Mouse (Mus musculus) gastrocnemius, postnatal 36 days (tissue): ENCODE measurements around the gene Htatsf1. TPM values are rescaled to one million over a fixed set of nuclear protein-coding genes. Genes with fewer than 3 reads are reported as not detected.

ENCODE experiments used
- DNase-seq, 2 experiments: peaks; one replicate each; pipeline ENCODE4 v3.0.0; 2022
- intact Hi-C: fragments of 180-260 bp; cut with DNase I; formaldehyde crosslinking; loops from one replicate; pipeline ENCODE4 v1.15.1; 2025
- long read RNA-seq, 2 experiments: library from polyadenylated mRNA; stranded (forward); transcript quantifications; one replicate each; pipeline ENCODE4 v2.0.0; 2021
- total RNA-seq, 2 experiments: library from RNA; stranded (reverse); gene quantifications; 2 replicates each; pipeline ENCODE4 v1.2.3; 2021

The Htatsf1 gene
- total RNA-seq: 10 to 100 TPM; 69.2 to 77.3 TPM
- long read RNA-seq, experiment 1, transcript Htatsf1-201 (10 exons, 2,810 nt): major isoform, 30 of 55 reads
- long read RNA-seq, experiment 1, partial matches to known transcripts: 24 of 55 reads
- long read RNA-seq, experiment 1, other reads (novel, unspliced or antisense): 1 of 55 reads
- long read RNA-seq, experiment 2, transcript Htatsf1-202 (6 exons, 1,128 nt): minor isoform, 5 of 101 reads
- long read RNA-seq, experiment 2, transcript Htatsf1-201 (10 exons, 2,810 nt): major isoform, 31 of 101 reads
- long read RNA-seq, experiment 2, partial matches to known transcripts: 62 of 101 reads
- long read RNA-seq, experiment 2, other reads (novel, unspliced or antisense): 3 of 101 reads

DNA sequence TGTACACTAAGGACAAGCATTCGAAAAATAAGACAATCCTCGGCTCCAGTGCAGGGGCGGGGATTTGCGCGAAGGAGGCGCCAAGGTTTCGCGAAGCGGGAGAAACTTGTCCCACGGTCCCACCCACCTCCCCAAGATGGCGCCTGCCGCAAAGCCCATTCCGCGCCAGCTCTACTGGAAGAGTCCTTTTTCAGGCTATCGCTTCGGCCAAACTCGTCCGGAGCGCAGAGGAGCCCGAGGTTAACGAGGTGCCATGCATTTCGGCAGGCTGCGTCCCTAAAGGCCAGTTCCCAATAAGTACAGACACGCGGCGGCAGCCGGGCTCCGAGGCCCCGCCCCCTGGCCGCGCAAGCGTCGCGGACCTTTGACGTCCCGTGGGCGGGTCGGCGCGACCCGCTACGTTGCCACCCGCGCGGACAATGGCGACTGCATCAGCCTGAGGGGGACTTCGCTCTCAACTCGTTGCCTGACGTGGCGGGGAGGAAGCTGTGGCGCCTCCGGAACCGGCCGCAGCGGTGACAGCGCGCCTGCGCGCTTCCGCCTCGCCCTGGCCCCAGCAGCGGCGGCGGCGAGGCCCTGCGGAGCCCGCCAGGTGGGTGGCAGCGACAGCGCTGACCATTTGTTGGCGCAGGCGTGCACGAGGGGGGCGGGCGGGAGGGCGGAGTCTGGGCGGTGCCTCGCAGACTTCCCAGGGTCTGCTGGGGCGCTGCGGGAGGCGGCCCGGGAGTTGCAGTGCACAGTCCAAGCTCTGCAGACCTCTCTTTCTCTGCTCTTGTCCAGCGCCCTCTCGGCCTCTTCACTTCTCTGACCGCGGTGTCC, at the start of gene Htatsf1:
Gene Htatsf1 (plus strand): TSS at position 410 of the 819 bp plus-strand sequence.
- intact Hi-C loops: no loop called here

GRCm38 (mm10) chrX:57012891-57013290, 40.5 kb upstream of the Htatsf1 start:
- DNase-seq: no peak
- intact Hi-C loops: no loop called here

More for the DNA sequence above, at the start of gene Htatsf1:
- peak; percentile 65 to 82 for DNase-seq

DNA sequence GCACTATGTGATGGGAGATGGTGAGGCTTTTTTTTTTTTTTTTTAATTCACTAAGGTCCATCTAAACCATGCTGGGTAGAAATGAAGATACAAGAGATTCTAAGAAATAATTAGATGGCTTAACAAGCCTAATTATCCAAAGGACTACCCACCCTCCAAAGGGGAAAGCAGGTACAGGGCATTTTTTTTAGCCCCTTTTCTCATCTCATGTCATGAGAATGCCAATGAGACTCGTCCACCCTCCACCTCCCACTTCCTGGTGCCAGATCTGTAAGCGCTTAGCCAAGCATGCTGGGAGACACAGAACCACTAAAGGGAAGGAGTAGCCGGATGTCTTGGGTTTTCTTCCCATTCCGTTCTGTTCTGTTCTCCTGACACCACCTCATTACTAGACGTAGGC, 10.6 kb upstream of the Htatsf1 start, which contains the start of gene Brs3:
Gene Brs3 (plus strand): TSS at position 301 of the 400 bp plus-strand sequence.
- intact Hi-C loops: no loop called here
- no peak for DNase-seq

GRCm38 (mm10) chrX:57043869-57044268, 9.5 kb upstream of the Htatsf1 start:
- DNase-seq: no peak
- intact Hi-C loops: no loop called here

DNA sequence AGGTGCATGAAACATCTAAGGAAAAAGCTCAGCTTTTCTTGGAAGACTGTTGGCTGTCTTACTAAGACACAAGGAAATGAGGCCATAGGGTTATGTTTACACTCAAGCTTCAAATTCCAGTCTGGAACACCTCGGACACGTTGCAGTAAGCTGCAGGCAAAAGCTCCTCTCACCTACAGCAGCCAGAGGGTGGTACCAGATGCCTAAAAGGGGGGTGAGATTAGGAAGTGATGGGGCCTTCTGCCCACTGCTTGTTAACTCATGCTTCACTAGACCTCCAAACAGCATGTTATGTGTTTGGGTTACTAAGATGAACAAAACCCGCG, 572 bp upstream of the Htatsf1 start:
- intact Hi-C loops: no loop called here
- no peak for DNase-seq

DNA sequence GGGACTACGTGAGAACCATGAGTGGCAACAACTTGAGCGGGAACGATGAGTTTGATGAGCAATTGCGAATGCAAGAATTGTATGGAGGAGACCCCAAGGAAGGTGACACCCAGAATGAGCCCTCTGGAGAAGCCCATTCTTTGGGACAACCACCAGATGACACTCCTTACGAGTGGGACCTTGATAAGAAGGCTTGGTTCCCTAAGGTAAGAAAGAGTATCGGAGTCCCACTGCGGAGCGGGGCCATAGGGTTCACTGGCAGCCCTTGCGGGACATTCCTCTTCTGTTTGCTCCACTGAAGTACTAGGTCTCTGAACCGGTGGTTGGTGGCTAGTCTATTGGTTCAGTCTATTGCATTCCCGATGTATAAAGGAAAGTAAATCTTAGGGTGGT, 606 bp downstream of the Htatsf1 start:
- no peak for DNase-seq
- intact Hi-C loops: no loop called here

DNA sequence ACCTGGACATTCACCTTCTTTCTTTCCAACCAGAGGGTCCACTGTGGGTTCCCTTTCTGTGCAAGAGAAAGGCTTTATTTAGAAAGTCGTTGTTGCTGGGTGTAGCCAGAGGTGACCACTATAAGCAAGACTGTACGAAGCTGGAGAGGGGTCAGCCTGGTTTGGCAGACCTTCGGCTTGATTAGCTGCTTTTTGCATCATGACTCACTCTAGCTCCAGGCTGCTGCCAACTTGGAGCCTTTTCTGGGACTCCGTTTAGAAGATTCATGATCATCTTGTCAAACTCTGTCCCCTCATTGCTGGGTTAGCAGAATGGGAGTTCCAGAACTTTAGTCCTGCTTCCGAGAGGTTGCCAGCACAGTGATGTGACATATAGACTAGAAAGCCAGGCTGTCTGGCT, 28.1 kb downstream of the Htatsf1 start:
- DNase-seq: no peak
- intact Hi-C loops: no loop called here

DNA sequence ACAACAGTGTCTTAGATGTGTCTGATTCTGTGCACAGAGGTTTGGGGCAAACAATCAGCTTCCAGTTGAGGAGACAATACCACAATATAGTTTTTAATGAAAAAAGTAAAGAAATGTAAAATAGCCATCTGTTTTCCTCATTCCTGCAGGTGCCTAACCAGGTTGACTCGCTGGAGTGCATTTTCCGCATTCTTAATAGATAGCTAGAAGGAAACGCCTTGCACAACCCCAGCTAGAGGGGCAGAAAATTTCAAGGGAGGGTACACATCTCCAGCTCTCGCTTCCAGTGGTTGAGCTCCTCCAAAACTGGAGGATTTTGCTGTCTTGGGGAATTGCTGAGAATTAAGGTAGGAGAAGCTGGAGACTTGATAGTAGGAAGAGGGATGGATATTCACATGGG, 34.4 kb downstream of the Htatsf1 start, which contains the start of gene Vgll1:
Gene Vgll1 (plus strand): TSS at position 301 of the 400 bp plus-strand sequence.
- no peak for DNase-seq
- intact Hi-C loops: no loop called here

GRCm38 (mm10) chrX:57103415-57103814, 50.0 kb downstream of the Htatsf1 start:
- intact Hi-C loops: no loop called here
- DNase-seq: no peak

DNA sequence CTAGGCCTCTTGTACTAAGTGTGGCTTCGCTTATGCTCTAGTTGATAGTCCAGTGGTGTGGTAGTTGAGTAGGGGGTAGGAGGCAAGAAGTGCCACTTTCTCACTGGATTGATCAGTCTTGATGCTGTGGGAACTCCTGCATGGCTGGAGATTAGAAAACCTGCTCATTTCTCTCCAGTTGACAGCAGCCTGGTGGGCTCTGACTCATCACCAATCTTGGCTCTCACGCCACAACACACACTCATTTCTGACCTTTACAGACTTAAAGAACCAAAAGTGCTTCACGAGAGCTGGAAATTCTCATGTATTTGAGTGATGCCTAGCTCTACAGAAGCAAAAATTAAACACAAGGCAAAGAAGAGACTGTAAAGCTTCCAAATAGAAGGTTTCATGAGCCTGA, 53.6 kb downstream of the Htatsf1 start:
- intact Hi-C loops: no loop called here
- DNase-seq: no peak

Other genes starting within 250 kb of the Htatsf1 start
- under 1 TPM; 0.12 to 0.46 TPM for gene Map7d3, start 231.3 kb upstream of the Htatsf1 start, total RNA-seq
- not detected for gene Adgrg4, start 183.4 kb upstream of the Htatsf1 start, total RNA-seq
- gene Brs3, start 10.5 kb upstream of the Htatsf1 start, total RNA-seq: not detected
- not detected for gene Vgll1, start 34.5 kb downstream of the Htatsf1 start, total RNA-seq
- not detected for gene Cd40lg, start 158.6 kb downstream of the Htatsf1 start, total RNA-seq